Mouse (Mus musculus): ENCODE results near the gene Atp2a2. TPM values are rescaled to one million over a fixed set of nuclear protein-coding genes. Genes with fewer than 3 reads are reported as not detected.

Atp2a2 gene
- polyA plus RNA-seq, 1 experiment: 339 TPM

GRCm38 (mm10) chr5:122409692-122410645 lies 92.1 kb downstream of the Atp2a2 start:
- no peak for DNase-seq (ENCODE audit: low spot score)

DNA sequence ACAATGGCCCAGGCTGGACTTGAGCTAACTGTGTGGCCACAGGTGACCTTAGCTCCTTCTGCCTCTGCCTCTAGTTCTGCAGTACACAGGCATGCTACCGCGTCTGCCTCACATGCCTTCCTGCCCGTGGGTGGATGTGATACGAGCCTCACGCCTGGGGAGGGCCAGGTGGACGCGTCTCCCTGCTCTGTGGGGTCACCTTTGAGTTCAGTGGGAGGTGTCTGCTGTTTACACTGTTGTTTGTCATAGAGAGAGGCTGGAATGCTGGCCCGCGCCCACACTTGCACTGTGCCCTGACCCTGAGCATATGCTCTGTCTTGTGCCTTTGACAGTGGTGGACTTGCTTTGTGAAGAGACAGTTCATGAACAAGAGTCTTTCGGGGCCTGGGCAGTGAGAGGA lies 96.5 kb downstream of the Atp2a2 start:
- no peak for DNase-seq (ENCODE audit: low spot score)

Other genes starting within 250 kb of the Atp2a2 start
- 15.6 and 17.7 TPM in 2 replicates for gene Tctn1, start 237.8 kb downstream of the Atp2a2 start, polyA plus RNA-seq (2012; rRNA removed)
- gene Pptc7, start 217.9 kb downstream of the Atp2a2 start, polyA plus RNA-seq (2012; rRNA removed): 22.6 and 25.2 TPM in 2 replicates
- gene Rad9b, start 148.0 kb downstream of the Atp2a2 start, polyA plus RNA-seq (2012; rRNA removed): 11.4 and 13.9 TPM in 2 replicates
- gene Vps29, start 147.9 kb downstream of the Atp2a2 start, polyA plus RNA-seq (2012; rRNA removed): 114 and 152 TPM in 2 replicates
- gene Gpn3, start 130.3 kb downstream of the Atp2a2 start, polyA plus RNA-seq (2012; rRNA removed): 32.2 and 40.1 TPM in 2 replicates
- gene Fam216a, start 129.9 kb downstream of the Atp2a2 start, polyA plus RNA-seq (2012; rRNA removed): 26.4 and 33.0 TPM in 2 replicates
- 295 and 362 TPM in 2 replicates for gene Arpc3, start 110.3 kb downstream of the Atp2a2 start, polyA plus RNA-seq (2012; rRNA removed)
- 41.6 and 46.7 TPM in 2 replicates for gene Anapc7, start 80.5 kb downstream of the Atp2a2 start, polyA plus RNA-seq (2012; rRNA removed)
- gene Ift81, start 112.3 kb upstream of the Atp2a2 start, polyA plus RNA-seq (2012; rRNA removed): 13.2 TPM in 2 replicates
- gene P2rx7, start 141.7 kb upstream of the Atp2a2 start, polyA plus RNA-seq (2012; rRNA removed): 24.1 and 27.1 TPM in 2 replicates
- 42.4 and 44.3 TPM in 2 replicates for gene P2rx4, start 205.3 kb upstream of the Atp2a2 start, polyA plus RNA-seq (2012; rRNA removed)

Measured in urinary bladder, adult 2 months (tissue).